Mouse (Mus musculus) MEL (cell line): ENCODE data around the gene Zfp329.
"Not testable (repeated sequence)": the region's sequence is repeated elsewhere in the genome, so short reads cannot be mapped to it uniquely, and the experiment has no call there.

Experiments used
- BHLHE40 ChIP-seq: IDR thresholded peaks from 2 replicates; pipeline ENCODE4 v1.6.1; 2012; ENCODE audit warnings: low read depth, mild to moderate bottlenecking, inconsistent platforms, low read length, improper control_type of control experiment, borderline replicate concordance
- CHD1 ChIP-seq: IDR thresholded peaks from 2 replicates; pipeline ENCODE4 v1.6.1; 2012; ENCODE audit warnings: low read depth, mild to moderate bottlenecking, inconsistent platforms, low read length, improper control_type of control experiment
- CTCF ChIP-seq, 3 experiments: IDR thresholded peaks in 2 of 3; conservative IDR thresholded peaks in 1 of 3; 2 replicates each; pipeline ENCODE4 v1.5.1; 2011 to 2012; ENCODE audit warnings: low read length in 3 of 3, low read depth in 2 of 3, mild to moderate bottlenecking in 2 of 3, improper control_type of control experiment in 1 of 3, inconsistent platforms in 1 of 3, mixed read lengths in 1 of 3, moderate library complexity in 1 of 3; ENCODE audit not compliant: control insufficient read depth in 1 of 3, insufficient read depth in 1 of 3, poor library complexity in 1 of 3, severe bottlenecking in 1 of 3
- ELF1 ChIP-seq: IDR thresholded peaks from 2 replicates; pipeline ENCODE4 v1.6.1; 2014; ENCODE audit warnings: low read depth, mild to moderate bottlenecking, inconsistent platforms, low read length, improper control_type of control experiment, moderate library complexity
- ETS1 ChIP-seq: IDR thresholded peaks from 2 replicates; pipeline ENCODE4 v1.6.1; 2012; ENCODE audit warnings: low read depth, mild to moderate bottlenecking, inconsistent platforms, low read length, improper control_type of control experiment, moderate library complexity
- GATA1 ChIP-seq: IDR thresholded peaks from 2 replicates; pipeline ENCODE4 v1.6.1; 2011; ENCODE audit warnings: low read depth, low read length, improper control_type of control experiment
- POLR2A ChIP-seq, 2 experiments: IDR thresholded peaks; 2 replicates each; pipeline ENCODE4 v1.6.1; 2011 to 2012; ENCODE audit warnings: low read length in 2 of 2, mild to moderate bottlenecking in 2 of 2, control low read depth in 1 of 2, improper control_type of control experiment in 1 of 2, low read depth in 1 of 2, moderate library complexity in 1 of 2; ENCODE audit not compliant: control insufficient read depth in 1 of 2, insufficient read depth in 1 of 2, poor library complexity in 1 of 2
- RCOR1 ChIP-seq: IDR thresholded peaks from 2 replicates; pipeline ENCODE4 v1.6.1; 2012; ENCODE audit warnings: low read depth, mild to moderate bottlenecking, inconsistent platforms, low read length, improper control_type of control experiment
- SMC3 ChIP-seq: IDR thresholded peaks from 2 replicates; pipeline ENCODE4 v1.6.1; 2011; ENCODE audit warnings: low read depth, low read length, improper control_type of control experiment
- TAL1 ChIP-seq: IDR thresholded peaks from 2 replicates; pipeline ENCODE4 v1.6.1; 2012; ENCODE audit warnings: mild to moderate bottlenecking, inconsistent platforms, low read length, moderate library complexity, mixed read lengths
- ZKSCAN1 ChIP-seq: IDR thresholded peaks from 2 replicates; pipeline ENCODE4 v1.6.1; 2012; ENCODE audit warnings: low read depth, mild to moderate bottlenecking, inconsistent platforms, low read length, improper control_type of control experiment, moderate library complexity
- ZNF384 ChIP-seq: IDR thresholded peaks from 2 replicates; pipeline ENCODE4 v1.6.1; 2012; ENCODE audit warnings: low read depth, mild to moderate bottlenecking, inconsistent platforms, low read length, improper control_type of control experiment

DNA sequence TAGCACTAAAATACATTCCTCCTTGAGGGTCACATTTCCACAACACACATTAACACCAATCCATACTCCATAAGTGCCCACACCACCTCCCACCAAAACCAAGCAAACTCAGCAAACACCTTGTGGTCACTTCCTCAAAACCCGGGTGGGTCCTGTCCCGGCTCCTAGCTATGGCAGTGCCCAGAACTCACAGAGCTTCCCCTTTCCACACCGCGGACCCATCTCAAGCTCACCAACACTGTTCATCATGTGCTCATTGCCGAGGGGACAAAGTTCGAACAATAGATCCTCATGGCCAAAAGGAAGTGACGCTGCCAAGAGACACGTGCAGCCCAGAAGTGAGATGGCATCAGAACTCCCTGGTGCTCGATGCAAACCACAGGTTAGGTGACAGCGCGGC lies 26.0 kb downstream of the Zfp329 start:
- TF ChIP-seq ELF1; POLR2A (IDR thresholded peaks at IDR 0.05; ENCODE audit: control insufficient read depth in 1 of 2, insufficient read depth in 1 of 2, low read depth in 1 of 2, low read length in 2 of 2, poor library complexity in 1 of 2); CTCF (IDR thresholded peaks at IDR 0.05 in 2 of 3, conservative IDR thresholded peaks at IDR 0.05 in 1 of 3; ENCODE audit: control insufficient read depth in 1 of 3, insufficient read depth in 1 of 3, low read depth in 2 of 3, low read length in 3 of 3, poor library complexity in 1 of 3, severe bottlenecking in 1 of 3); GATA1; ZNF384; TAL1; ETS1; BHLHE40; CHD1; RCOR1; SMC3; ZKSCAN1: not testable (repeated sequence)
